Mouse (Mus musculus) limb, embryonic 14.5 days (tissue): Measurements from ENCODE around the gene BC025920. TPM values are rescaled to one million over a fixed set of nuclear protein-coding genes. Genes with fewer than 3 reads are reported as not detected.

Source experiments
- ATAC-seq: fragments of 200-750 bp; cut with Nextera tagmentation; 2 replicates; pipeline ENCODE4 v1.8.0; 2017; ENCODE audit warnings: low read depth, moderate number of reproducible peaks, moderate TSS enrichment; ENCODE audit not compliant: low FRiP score
- DNase-seq: peaks from one replicate; pipeline ENCODE4 v3.0.0-alpha.2; 2015; ENCODE audit warnings: low spot score
- H3K27ac ChIP-seq: fragments of 300-500 bp; sonication (generic); replicated peaks from 2 replicates; pipeline ENCODE4 v1.5.1; 2014; ENCODE audit warnings: low read depth, mild to moderate bottlenecking, low read length, moderate library complexity, mixed read lengths
- H3K27me3 ChIP-seq: fragments of 300-500 bp; sonication (generic); 2 replicates; pipeline ENCODE4 v1.6.1; 2014; ENCODE audit warnings: low read length, mixed read lengths; ENCODE audit not compliant: control insufficient read depth, insufficient read depth
- H3K36me3 ChIP-seq: fragments of 300-500 bp; sonication (generic); 2 replicates; pipeline ENCODE4 v1.6.1; 2014; ENCODE audit warnings: mild to moderate bottlenecking, low read length, moderate library complexity, mixed read lengths; ENCODE audit not compliant: control insufficient read depth, insufficient read depth
- H3K4me1 ChIP-seq: fragments of 300-500 bp; sonication (generic); 2 replicates; pipeline ENCODE4 v1.6.1; 2014; ENCODE audit warnings: antibody characterized with exemption, low read length, mixed read lengths; ENCODE audit not compliant: control insufficient read depth, insufficient read depth
- H3K4me2 ChIP-seq: fragments of 300-500 bp; sonication (generic); replicated peaks from 2 replicates; pipeline ENCODE4 v1.6.1; 2014; ENCODE audit warnings: low read depth, mild to moderate bottlenecking, low read length, moderate library complexity; ENCODE audit not compliant: severe bottlenecking
- H3K4me3 ChIP-seq: fragments of 300-500 bp; sonication (generic); replicated peaks from 2 replicates; pipeline ENCODE4 v1.5.1; 2014; ENCODE audit warnings: low read length
- H3K9ac ChIP-seq: fragments of 300-500 bp; sonication (generic); 2 replicates; pipeline ENCODE4 v1.6.1; 2014; ENCODE audit warnings: mild to moderate bottlenecking, low read depth, low read length, moderate library complexity; ENCODE audit not compliant: severe bottlenecking
- H3K9me3 ChIP-seq: fragments of 300-500 bp; sonication (generic); 2 replicates; pipeline ENCODE4 v1.6.1; 2016; ENCODE audit warnings: low read length; ENCODE audit not compliant: control insufficient read depth
- POLR2A ChIP-seq: fragments of 200-500 bp; IDR thresholded peaks from 2 replicates; pipeline ENCODE4 v1.8.0; 2012; ENCODE audit warnings: inconsistent platforms, mild to moderate bottlenecking, moderate library complexity, borderline replicate concordance; ENCODE audit not compliant: insufficient read depth, insufficient read length; ENCODE audit errors: extremely low read depth
- WGBS: fragments of 180-500 bp; shearing (Covaris S2); extraction: QIAGEN DNeasy Blood & Tissue Kit; methylation state at CpG from one replicate; pipeline ENCODE4 v1.1.7; 2014; 5-methylcytosine and 5-hydroxymethylcytosine counted together
- polyA plus RNA-seq, 2 experiments: library from polyadenylated mRNA; depleted of rRNA in 1 of 2; stranded (reverse) in 1 of 2; unstranded in 1 of 2; fragments of >200 nt; fragmentation: Nextera tagmentation in 1 of 2; extraction: Ambion mirVana in 1 of 2; gene quantifications; 2 replicates each; pipeline versions ENCODE4 v1.2.1 to v1.2.3; 2012 to 2014

The BC025920 gene
- polyA plus RNA-seq, 2 experiments, result 0.78 to 3.8 TPM

DNA sequence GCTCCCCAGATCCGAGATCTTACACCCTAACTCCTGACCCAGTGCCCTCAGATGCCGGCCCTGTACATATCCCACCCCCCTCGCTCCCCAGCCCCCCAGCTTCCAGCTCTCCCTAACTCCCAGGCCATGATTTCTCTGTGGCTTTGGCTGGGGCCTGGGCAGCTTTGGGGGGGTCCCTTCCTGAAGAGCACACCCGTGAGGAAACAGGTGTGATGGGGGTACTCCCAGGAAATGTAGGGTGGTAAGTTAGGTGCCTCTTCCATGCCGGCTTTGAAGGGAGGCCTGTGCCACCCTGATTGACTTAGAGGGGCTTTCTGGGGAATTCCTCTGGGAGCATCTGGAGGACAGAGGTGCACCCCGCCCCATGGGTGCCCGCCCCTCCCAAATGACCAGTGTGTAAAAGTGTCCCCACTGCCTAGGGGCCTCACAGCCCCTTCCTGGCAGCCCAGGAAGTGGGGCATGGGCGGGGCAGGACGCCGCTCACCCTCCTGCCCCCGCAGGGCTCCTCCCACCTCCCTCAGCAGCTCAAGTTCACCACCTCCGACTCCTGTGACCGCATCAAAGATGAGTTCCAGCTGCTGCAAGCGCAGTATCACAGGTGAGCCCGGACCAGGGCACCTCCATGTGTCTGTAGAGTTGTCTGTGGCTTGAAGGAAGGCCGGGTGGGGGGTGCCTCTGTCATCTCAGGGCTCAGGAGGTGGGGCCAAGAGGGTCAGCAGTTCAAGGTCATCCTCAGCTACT is 45.2 kb upstream of the BC025920 start:
- Histone ChIP-seq H3K9me3 (no peaks in the 10 kb centered on the region), H3K4me2 (peak overlapping the region; percentile 93), H3K9ac (peak overlapping the region; percentile 93), H3K27ac (peak overlapping the region; percentile 89), H3K27me3 (no peaks in the 10 kb centered on the region), H3K4me1 (peaks cover 41% of the 10 kb centered on the region), H3K36me3 (peaks cover 37% of the 10 kb centered on the region), H3K4me3 (peak overlapping the region; percentile 86)
- DNase-seq (no peak), ATAC-seq (no peak)
- 10% methylated on average over 15 of the region's 16 CpGs for WGBS
- TF ChIP-seq POLR2A, result no peak

GRCm38 (mm10) chr10:81562411-81562810 is 43.7 kb upstream of the BC025920 start:
- H3K4me3 ChIP-seq, result no peak overlapping the region
- WGBS, result 80% methylated on average over 6 of the region's 6 CpGs
- H3K9me3 ChIP-seq, result no peaks in the 10 kb centered on the region
- peaks cover 41% of the 10 kb centered on the region for H3K4me1 ChIP-seq
- no peak for DNase-seq
- no peak for ATAC-seq
- no peak overlapping the region for H3K4me2 ChIP-seq
- H3K36me3 ChIP-seq, result peaks cover 49% of the 10 kb centered on the region
- no peak for TF ChIP-seq POLR2A
- no peak overlapping the region for H3K9ac ChIP-seq
- H3K27me3 ChIP-seq, result no peaks in the 10 kb centered on the region
- no peak overlapping the region for H3K27ac ChIP-seq

GRCm38 (mm10) chr10:81563481-81563880 is 42.6 kb upstream of the BC025920 start:
- Histone ChIP-seq H3K9me3 (no peaks in the 10 kb centered on the region), H3K36me3 (peaks cover 51% of the 10 kb centered on the region), H3K4me2 (peak overlapping the region; percentile 42), H3K4me3 (no peak overlapping the region; the same call in 1 of the 2 replicates), H3K4me1 (peaks cover 44% of the 10 kb centered on the region), H3K9ac (no peak overlapping the region), H3K27ac (no peak overlapping the region), H3K27me3 (no peaks in the 10 kb centered on the region)
- no peak for DNase-seq
- 25% methylated on average over 6 of the region's 6 CpGs for WGBS
- ATAC-seq, result no peak
- no peak for TF ChIP-seq POLR2A

GRCm38 (mm10) chr10:81564216-81564615 is 41.9 kb upstream of the BC025920 start:
- H3K36me3 ChIP-seq, result peaks cover 51% of the 10 kb centered on the region
- WGBS, result 3% methylated on average over 4 of the region's 10 CpGs
- peak; percentile 24 for ATAC-seq

DNA sequence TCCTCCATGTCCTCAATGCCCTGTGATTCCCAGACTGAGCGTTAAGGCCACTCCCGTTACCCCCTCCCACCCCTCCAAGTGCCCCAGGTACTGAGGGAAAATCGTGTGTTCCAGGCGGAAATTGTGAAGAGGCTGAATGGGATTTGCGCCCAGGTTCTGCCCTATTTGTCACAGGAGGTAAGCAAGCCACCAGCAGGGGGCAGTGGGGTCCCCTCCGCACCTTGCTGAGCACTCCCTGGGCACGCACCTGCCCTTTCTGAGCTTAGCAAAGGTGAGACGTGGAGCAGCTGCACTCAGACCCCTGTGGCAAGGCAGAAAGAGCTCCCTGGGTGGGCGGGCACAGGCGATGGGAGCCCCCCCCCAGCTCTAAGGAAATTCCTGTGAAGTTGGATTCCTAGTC is 41.3 kb upstream of the BC025920 start:
- Histone ChIP-seq H3K27ac (0 out of 2 replicates have a peak overlapping the region, but pooled peaks have one; percentile 5), H3K9me3 (no peaks in the 10 kb centered on the region), H3K4me3 (peak overlapping the region; percentile 24; the same call in 1 of the 2 replicates), H3K9ac (no peak overlapping the region), H3K4me1 (peaks cover 53% of the 10 kb centered on the region), H3K27me3 (no peaks in the 10 kb centered on the region), H3K4me2 (peak overlapping the region; percentile 42; the same call in 1 of the 2 replicates), H3K36me3 (peaks cover 51% of the 10 kb centered on the region)
- no peak for DNase-seq
- 17% methylated on average over 10 of the region's 10 CpGs for WGBS
- no peak for ATAC-seq
- no peak for TF ChIP-seq POLR2A

More at GRCm38 (mm10) chr10:81564216-81564615, 41.9 kb upstream of the BC025920 start:
- Histone ChIP-seq H3K27me3 (no peaks in the 10 kb centered on the region), H3K4me1 (peaks cover 48% of the 10 kb centered on the region), H3K27ac (0 out of 2 replicates have a peak overlapping the region, but pooled peaks have one; percentile 5), H3K9me3 (no peaks in the 10 kb centered on the region), H3K4me2 (peak overlapping the region; percentile 42), H3K9ac (no peak overlapping the region), H3K4me3 (peak overlapping the region; percentile 24)
- DNase-seq, result no peak
- no peak for TF ChIP-seq POLR2A
